Mouse (Mus musculus): ENCODE data around the gene Clec4a1.

- TF ChIP-seq POLR2A (IDR thresholded peaks at IDR 0.05; ENCODE audit: low read depth, low read length) (no peak), RCOR1 (conservative IDR thresholded peaks at IDR 0.05; ENCODE audit: low read depth, low read length) (no peak), ZC3H11A (IDR thresholded peaks at IDR 0.05; ENCODE audit: low read depth, low read length) (no peak), CTCF (conservative IDR thresholded peaks at IDR 0.05 in 1 of 2, IDR thresholded peaks at IDR 0.05 in 1 of 2; ENCODE audit: low read depth in 2 of 2, low read length in 2 of 2) (no peak), MAZ (IDR thresholded peaks at IDR 0.05; ENCODE audit: low read depth, low read length) (no peak), ZMIZ1 (IDR thresholded peaks at IDR 0.05; ENCODE audit: low read depth, low read length) (no peak), BHLHE40 (IDR thresholded peaks at IDR 0.05; ENCODE audit: low read depth, low read length) (no peak), SMC3 (IDR thresholded peaks at IDR 0.05; ENCODE audit: low read depth, low read length) (no peak), MYC (IDR thresholded peaks at IDR 0.05; ENCODE audit: low read depth, low read length) (no peak)
These were observed 1.7 kb upstream of the Clec4a1 start for GRCm38 (mm10) chr6:122919922-122920321.
